Mouse (Mus musculus): ENCODE results near the gene Armc3. TPM values are rescaled to one million over a fixed set of nuclear protein-coding genes. Genes with fewer than 3 reads are reported as not detected.

Gene Armc3
- polyA plus RNA-seq (2015; fragmentation: Nextera tagmentation; extraction: Ambion mirVana) = 0.12 and 0.14 TPM in 2 replicates

DNA sequence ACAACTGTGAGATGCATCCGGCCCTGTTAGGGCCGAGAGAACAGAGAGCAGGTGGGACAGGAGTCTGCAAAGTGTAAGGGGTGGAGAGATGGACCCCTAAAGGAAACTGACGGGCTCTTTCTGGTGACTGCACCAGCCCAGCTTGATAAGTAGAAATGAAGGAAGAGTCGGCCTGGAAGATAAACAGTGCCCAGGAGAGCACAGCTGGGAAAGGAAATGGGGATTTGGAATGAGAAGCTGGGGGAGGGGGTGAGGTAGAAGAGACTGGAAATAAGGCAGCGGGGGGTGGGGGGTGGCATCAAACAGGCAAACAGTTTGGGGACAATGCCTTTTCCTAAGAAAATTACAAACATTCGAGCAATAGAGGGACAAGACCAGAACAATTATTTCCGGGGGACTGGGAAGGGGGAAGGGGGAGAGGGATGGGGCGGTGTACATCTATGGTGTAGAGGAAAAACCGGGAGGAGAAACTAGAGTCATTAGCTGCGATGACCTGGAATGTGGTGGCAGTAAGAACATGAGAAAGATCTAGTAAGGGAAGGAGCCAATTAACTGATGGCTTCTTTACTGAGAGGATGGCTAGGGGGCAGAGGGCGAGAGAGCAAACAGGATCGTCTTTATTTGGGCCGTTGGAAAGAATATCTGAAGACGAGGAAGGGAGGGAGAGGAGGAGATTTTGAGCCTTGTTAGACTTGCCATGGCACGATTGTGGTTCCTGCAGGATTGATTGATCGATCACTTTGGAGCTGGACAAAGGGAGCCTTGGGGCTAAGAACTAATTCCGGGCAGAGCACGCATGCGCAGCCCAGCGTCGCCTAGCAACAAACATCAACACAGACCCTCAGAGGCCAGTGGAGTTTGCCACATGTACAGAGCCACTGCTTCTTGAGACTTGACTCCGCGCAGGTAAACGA lies at the start of gene Armc3:
Gene Armc3 (plus strand): TSS at position 851 of the 914 bp plus-strand sequence.
- no peaks in the 10 kb centered on the region for H3K36me3 ChIP-seq
- 20% methylated on average over 24 of the region's 24 CpGs for WGBS
- H3K9ac ChIP-seq = peak within 1 kb of the TSS; percentile 46; the same call in 1 of the 2 replicates
- peak; percentile 98 for ATAC-seq (replicated peaks; ENCODE audit: low FRiP score)
- H3K9me3 ChIP-seq (replicated peaks) = no peaks in the 10 kb centered on the region
- H3K27ac ChIP-seq = no peak within 1 kb of the TSS
- H3K4me2 ChIP-seq = peak within 1 kb of the TSS; percentile 59
- peaks cover 12% of the 10 kb centered on the region for H3K4me1 ChIP-seq
- H3K27me3 ChIP-seq = no peaks in the 10 kb centered on the region
- peak within 1 kb of the TSS; percentile 52 for H3K4me3 ChIP-seq (replicated peaks)

DNA sequence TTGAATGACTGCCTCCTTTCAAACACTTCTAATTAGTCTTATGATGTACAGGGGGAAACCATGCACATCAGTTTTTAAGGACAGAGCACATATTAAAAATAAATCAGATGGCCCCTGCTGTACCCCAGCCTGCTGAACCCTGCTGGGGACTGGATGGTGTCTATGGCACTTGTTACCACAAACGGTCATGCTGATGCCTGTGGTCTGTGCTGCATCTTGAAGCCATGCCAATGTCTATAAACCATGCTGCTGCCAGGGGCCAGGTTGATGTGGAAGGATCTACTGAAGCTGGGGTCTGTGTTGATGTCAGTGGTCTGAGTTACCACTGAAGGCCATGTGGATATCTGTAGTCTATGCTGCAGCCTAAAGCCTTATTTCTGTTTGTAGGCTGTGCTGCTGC lies 46.4 kb upstream of the Armc3 start:
- no peak for ATAC-seq (replicated peaks; ENCODE audit: low FRiP score)
- 64% methylated on average over 1 of the region's 1 CpGs for WGBS
- no peaks in the 10 kb centered on the region for H3K9me3 ChIP-seq (replicated peaks)

DNA sequence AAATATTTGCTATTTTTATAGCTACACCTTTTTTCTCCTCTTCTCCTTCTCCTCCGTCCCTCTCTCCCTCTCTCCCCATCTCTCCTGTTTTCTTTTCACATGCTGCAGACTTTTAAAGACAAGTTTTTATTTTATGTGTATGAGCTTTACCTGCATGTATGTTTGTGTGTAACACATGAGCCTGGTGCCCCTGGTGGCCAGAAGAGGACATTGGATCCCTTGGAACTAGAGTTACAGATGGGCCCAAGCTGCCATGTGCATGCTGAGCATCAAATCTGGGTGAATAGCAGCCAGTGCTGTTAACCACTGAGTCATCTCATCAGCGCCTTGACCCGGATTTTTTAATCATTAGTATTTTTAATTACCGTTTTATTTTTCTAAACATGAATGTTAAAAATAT lies 42.9 kb upstream of the Armc3 start:
- Histone ChIP-seq H3K27ac (no peak overlapping the region), H3K36me3 (no peaks in the 10 kb centered on the region), H3K27me3 (no peaks in the 10 kb centered on the region), H3K4me1 (peaks cover 7% of the 10 kb centered on the region; the same call in 1 of the 2 replicates), H3K9me3 (replicated peaks) (no peaks in the 10 kb centered on the region), H3K4me2 (no peak overlapping the region), H3K9ac (no peak overlapping the region), H3K4me3 (replicated peaks) (no peak overlapping the region)
- ATAC-seq (replicated peaks; ENCODE audit: low FRiP score) = no peak
- WGBS = 72% methylated on average over 4 of the region's 4 CpGs

More for the DNA sequence above, 46.4 kb upstream of the Armc3 start:
- Histone ChIP-seq H3K27me3 (no peaks in the 10 kb centered on the region), H3K4me2 (no peak overlapping the region), H3K9ac (no peak overlapping the region), H3K36me3 (no peaks in the 10 kb centered on the region), H3K27ac (no peak overlapping the region), H3K4me3 (replicated peaks) (no peak overlapping the region), H3K4me1 (0 out of 2 replicates have a peak, but pooled peaks cover 3% of the 10 kb centered on the region)

DNA sequence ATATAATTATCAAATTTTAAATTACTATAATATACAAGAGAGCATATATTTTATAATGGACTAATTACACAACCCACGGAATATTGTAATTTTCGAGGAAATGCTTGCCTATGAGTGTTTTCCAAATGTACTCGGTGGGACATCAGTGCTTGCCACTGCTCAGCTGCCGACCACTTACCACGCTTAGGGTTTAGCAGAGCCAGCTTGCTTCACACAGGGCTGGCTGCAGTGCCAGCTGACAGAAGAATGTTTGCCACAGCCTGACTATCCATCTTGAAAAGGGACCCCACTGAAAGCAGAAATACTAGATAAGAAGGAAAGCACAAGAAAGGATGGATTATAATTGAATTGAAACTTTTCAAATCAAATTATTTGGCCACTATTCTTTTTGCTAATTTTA lies 39.6 kb upstream of the Armc3 start:
- ATAC-seq (replicated peaks; ENCODE audit: low FRiP score) = no peak
- Histone ChIP-seq H3K9ac (no peak overlapping the region), H3K36me3 (no peaks in the 10 kb centered on the region), H3K27me3 (no peaks in the 10 kb centered on the region), H3K4me3 (replicated peaks) (no peak overlapping the region), H3K4me1 (peaks cover 7% of the 10 kb centered on the region; the same call in 1 of the 2 replicates), H3K27ac (no peak overlapping the region), H3K9me3 (replicated peaks) (no peaks in the 10 kb centered on the region), H3K4me2 (no peak overlapping the region)
- WGBS = 80% methylated on average over 5 of the region's 5 CpGs

DNA sequence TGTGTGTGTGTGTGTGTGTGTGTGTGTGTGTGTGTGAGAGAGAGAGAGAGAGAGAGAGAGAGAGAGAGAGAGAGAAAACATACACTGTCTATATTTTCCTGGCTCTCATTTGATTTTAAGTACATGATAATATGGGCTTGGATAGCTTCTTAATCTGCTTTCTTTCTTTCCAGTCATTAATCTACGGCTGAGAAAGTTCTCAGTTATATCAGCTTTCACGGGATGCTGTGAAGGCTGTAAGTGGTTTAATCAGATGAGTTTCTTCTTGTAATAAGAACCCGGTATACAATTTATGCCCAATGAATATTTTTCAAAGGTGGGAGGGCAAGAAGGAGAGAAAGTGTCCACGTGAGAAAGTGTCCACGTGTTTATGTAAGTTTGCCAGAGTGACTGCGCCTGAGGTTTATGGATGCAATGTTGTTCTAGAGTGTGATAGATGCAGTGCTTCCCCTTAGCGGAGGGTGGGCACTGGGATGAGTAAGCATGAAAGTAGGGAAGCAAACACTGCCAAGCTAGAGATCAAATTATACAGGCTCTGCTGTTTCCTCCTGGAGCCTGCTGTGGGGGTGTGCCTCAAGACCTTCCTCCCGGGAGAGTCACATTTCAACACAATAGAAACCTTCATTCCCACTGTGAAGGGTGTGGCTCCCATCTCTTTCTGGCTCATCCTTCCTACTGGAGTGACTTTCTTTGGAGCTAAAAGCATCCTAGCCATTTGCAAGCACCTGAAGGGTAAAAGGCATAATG lies 38.6 kb upstream of the Armc3 start:
- H3K4me1 ChIP-seq = peaks cover 7% of the 10 kb centered on the region; the same call in 1 of the 2 replicates
- peak; percentile 90 for ATAC-seq (replicated peaks; ENCODE audit: low FRiP score)
- 5% methylated on average over 8 of the region's 8 CpGs for WGBS
- no peaks in the 10 kb centered on the region for H3K9me3 ChIP-seq (replicated peaks)
- H3K9ac ChIP-seq = no peak overlapping the region
- H3K27me3 ChIP-seq = no peaks in the 10 kb centered on the region
- H3K4me3 ChIP-seq (replicated peaks) = no peak overlapping the region
- no peaks in the 10 kb centered on the region for H3K36me3 ChIP-seq
- 0 out of 2 replicates have a peak overlapping the region, but pooled peaks have one; percentile 50 for H3K27ac ChIP-seq
- 0 out of 2 replicates have a peak overlapping the region, but pooled peaks have one; percentile 16 for H3K4me2 ChIP-seq

DNA sequence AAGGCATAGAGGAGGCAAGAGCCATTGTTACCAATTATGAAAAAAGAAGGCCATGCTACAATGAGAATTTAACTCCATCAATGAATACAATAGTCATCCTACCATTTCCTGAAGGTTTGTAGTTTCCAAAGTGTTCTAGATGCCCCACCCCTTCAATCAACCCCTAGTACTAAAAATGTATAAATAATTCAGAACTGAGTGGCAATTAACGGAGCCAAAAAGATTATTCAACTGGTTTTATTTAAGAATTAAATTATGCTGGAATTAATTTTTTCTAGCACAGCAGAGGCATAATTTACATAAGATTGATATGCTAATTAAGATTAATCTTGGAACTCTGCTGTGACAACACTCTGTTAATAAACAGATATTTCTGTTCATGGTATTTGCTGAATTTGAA lies 34.9 kb upstream of the Armc3 start:
- 94% methylated on average over 1 of the region's 1 CpGs for WGBS
- Histone ChIP-seq H3K4me3 (replicated peaks) (no peak overlapping the region), H3K4me1 (peaks cover 7% of the 10 kb centered on the region; the same call in 1 of the 2 replicates), H3K9me3 (replicated peaks) (no peaks in the 10 kb centered on the region), H3K27ac (no peak overlapping the region), H3K36me3 (no peaks in the 10 kb centered on the region), H3K27me3 (no peaks in the 10 kb centered on the region), H3K4me2 (no peak overlapping the region), H3K9ac (no peak overlapping the region)
- no peak for ATAC-seq (replicated peaks; ENCODE audit: low FRiP score)

DNA sequence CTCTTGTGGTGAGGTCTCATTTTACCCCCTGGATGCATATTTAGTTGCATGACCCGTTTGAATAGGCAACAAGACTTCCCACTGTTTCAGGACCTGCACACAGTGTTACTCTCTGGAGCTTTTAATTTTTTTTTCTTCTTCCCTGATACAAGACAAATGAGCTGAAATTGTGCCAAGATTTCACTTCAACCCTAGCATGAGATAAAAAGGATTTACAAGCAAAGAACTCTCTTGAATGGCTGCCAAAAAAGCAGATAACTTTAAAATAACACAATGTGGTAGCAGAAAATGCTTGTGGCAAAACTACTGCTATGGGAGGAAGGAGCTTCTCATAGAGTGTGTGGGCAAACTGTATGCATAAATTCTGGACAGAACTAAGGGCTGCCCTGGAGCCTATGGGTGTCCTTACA lies 22.3 kb upstream of the Armc3 start:
- no peak overlapping the region for H3K4me3 ChIP-seq (replicated peaks)
- 23% methylated on average over 1 of the region's 1 CpGs for WGBS
- 0 out of 2 replicates have a peak, but pooled peaks have one; percentile 15 for ATAC-seq (replicated peaks; ENCODE audit: low FRiP score)
- H3K9me3 ChIP-seq (replicated peaks) = no peaks in the 10 kb centered on the region
- no peak overlapping the region for H3K9ac ChIP-seq
- H3K4me1 ChIP-seq = peaks cover 6% of the 10 kb centered on the region; the same call in 1 of the 2 replicates
- H3K4me2 ChIP-seq = no peak overlapping the region
- H3K36me3 ChIP-seq = no peaks in the 10 kb centered on the region
- H3K27me3 ChIP-seq = no peaks in the 10 kb centered on the region
- H3K27ac ChIP-seq = no peak overlapping the region; the same call in 1 of the 2 replicates

DNA sequence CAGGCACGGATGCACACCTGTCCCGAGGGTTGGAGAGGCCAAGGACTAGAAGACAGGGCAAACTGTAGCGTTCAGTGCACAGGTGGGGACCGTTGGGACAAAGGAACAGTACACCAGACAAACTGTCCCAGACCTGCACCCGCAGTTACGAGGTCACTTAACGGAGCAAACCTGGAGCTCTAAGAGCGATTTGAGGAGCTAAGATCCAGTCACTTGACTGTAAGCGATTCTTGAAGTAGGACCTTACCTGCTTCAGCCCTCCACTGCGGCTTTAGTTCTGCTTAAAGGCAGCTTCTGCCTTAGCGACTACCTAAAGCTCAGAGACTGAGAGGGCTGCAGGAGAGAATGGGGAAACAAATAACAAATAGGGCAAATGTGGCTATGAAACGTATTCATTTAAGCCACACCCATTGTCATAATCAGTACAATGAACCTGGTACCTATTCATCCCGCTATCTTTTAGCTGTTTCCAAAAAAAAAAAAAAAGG lies 308 bp downstream of the Armc3 start:
- ATAC-seq (replicated peaks; ENCODE audit: low FRiP score) = no peak; the same call in 1 of the 2 replicates
- Histone ChIP-seq H3K4me3 (replicated peaks) (peak overlapping the region; percentile 52), H3K4me1 (peaks cover 12% of the 10 kb centered on the region), H3K27ac (no peak overlapping the region), H3K27me3 (no peaks in the 10 kb centered on the region), H3K4me2 (peak overlapping the region; percentile 59), H3K36me3 (no peaks in the 10 kb centered on the region), H3K9ac (peak overlapping the region; percentile 46; the same call in 1 of the 2 replicates), H3K9me3 (replicated peaks) (no peaks in the 10 kb centered on the region)
- 26% methylated on average over 13 of the region's 13 CpGs for WGBS

DNA sequence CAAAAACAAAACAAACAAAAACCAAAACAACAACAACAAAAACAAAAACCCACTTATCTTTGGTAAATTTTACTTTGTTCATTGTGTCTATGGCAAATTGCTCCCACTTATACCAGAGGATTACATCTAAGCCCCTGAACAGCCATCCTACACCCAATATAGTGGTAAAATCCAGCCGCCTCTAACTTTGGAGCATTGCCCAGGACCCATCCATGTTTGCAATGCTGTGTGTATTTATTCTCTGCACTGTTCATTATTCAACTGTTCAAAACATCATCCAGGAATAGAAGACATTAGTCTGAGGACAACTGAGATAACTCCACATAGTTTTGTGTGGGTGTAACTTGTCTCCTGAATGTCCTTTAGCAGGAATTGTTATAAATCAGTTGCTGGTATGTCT lies 1.0 kb downstream of the Armc3 start:
- Histone ChIP-seq H3K27ac (no peak overlapping the region), H3K36me3 (no peaks in the 10 kb centered on the region), H3K4me2 (no peak overlapping the region), H3K27me3 (no peaks in the 10 kb centered on the region), H3K9me3 (replicated peaks) (no peaks in the 10 kb centered on the region), H3K9ac (no peak overlapping the region), H3K4me3 (replicated peaks) (no peak overlapping the region), H3K4me1 (peaks cover 12% of the 10 kb centered on the region)
- 76% methylated on average over 1 of the region's 1 CpGs for WGBS
- ATAC-seq (replicated peaks; ENCODE audit: low FRiP score) = no peak

DNA sequence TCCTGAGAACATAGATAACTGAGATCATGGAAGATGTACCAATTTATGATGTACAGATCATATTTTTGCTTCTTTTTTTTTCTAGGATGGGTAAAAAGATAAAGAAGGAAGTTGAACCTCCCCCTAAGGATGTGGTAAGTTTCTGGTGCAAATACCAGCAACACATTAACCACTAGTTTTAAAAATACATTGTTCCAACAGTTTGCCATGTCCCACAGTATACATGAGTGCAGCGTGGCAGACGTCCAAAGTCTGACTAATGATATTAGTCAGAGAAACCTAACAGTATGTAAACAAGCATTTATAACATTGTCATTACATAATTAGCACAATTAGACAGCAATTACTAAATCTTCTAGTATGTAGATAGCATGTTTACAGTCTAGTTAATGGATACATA lies 2.6 kb downstream of the Armc3 start:
- Histone ChIP-seq H3K9me3 (replicated peaks) (no peaks in the 10 kb centered on the region), H3K9ac (no peak overlapping the region), H3K4me1 (peaks cover 12% of the 10 kb centered on the region), H3K36me3 (no peaks in the 10 kb centered on the region), H3K27me3 (no peaks in the 10 kb centered on the region), H3K4me3 (replicated peaks) (no peak overlapping the region), H3K4me2 (no peak overlapping the region), H3K27ac (no peak overlapping the region)
- ATAC-seq (replicated peaks; ENCODE audit: low FRiP score) = no peak
- WGBS = 72% methylated on average over 2 of the region's 2 CpGs

DNA sequence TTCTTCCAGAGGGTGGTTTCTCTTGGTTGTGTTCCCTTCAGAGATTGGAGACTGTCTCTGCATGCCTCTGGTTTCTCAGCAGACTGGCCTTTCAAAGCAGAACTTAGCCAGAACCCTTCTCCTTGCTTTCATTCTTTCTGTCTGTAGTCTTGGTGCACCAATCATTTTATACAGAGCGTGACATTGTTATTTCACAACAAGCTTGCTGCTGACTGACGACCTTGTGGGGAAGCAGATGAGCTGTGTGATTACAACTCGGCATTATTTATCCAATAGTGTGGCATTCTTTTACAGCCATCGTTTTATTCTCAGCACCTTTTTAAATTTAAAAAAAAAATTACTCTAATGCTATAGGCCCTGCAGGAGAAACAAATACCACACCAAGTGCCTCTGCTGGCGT lies 35.2 kb downstream of the Armc3 start:
- WGBS = 82% methylated on average over 5 of the region's 5 CpGs

DNA sequence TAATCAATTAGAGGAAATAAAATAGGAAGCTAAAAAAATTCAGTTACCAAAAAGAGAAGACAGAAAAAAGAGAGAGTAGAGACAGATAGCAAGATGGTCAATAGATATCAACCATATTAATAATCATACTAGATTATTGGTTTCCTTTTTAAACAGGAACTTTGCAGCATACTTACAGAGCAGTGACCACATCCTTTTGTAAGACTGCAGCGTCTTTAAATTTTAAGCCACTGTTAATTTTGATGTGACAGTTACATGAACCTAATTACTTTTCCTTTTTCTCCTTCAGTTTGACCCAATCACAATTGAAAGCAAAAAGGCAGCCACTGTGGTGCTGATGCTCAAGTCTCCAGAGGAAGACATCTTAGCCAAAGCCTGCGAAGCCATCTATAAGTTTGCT lies 36.1 kb downstream of the Armc3 start:
- 89% methylated on average over 2 of the region's 2 CpGs for WGBS
- Histone ChIP-seq H3K9ac (no peak overlapping the region), H3K27ac (no peak overlapping the region), H3K4me1 (no peaks in the 10 kb centered on the region), H3K27me3 (no peaks in the 10 kb centered on the region), H3K36me3 (no peaks in the 10 kb centered on the region), H3K4me3 (replicated peaks) (no peak overlapping the region), H3K9me3 (replicated peaks) (no peaks in the 10 kb centered on the region), H3K4me2 (no peak overlapping the region)
- ATAC-seq (replicated peaks; ENCODE audit: low FRiP score) = no peak

More for the DNA sequence above, 35.2 kb downstream of the Armc3 start:
- Histone ChIP-seq H3K27ac (no peak overlapping the region), H3K4me2 (no peak overlapping the region), H3K4me3 (replicated peaks) (no peak overlapping the region), H3K36me3 (no peaks in the 10 kb centered on the region), H3K9ac (no peak overlapping the region), H3K27me3 (no peaks in the 10 kb centered on the region), H3K9me3 (replicated peaks) (no peaks in the 10 kb centered on the region), H3K4me1 (no peaks in the 10 kb centered on the region)
- no peak for ATAC-seq (replicated peaks; ENCODE audit: low FRiP score)

All from kidney, embryonic 15.5 days (tissue).